Mouse (Mus musculus) liver, embryonic 16.5 days (tissue): ENCODE data around the gene Pi16. TPM values are rescaled to one million over a fixed set of nuclear protein-coding genes. Genes with fewer than 3 reads are reported as not detected.
A peak's percentile ranks its signal among the peaks of the same experiment; 100 is the strongest.

Experiments used
- ATAC-seq: fragments of 200-750 bp; cut with Nextera tagmentation; 2 replicates; pipeline ENCODE4 v1.8.0; 2017; ENCODE audit warnings: low read depth, mild to moderate bottlenecking, moderate number of reproducible peaks, moderate library complexity
- H3K27ac ChIP-seq: fragments of 300-500 bp; sonication (generic); 2 replicates; pipeline ENCODE4 v1.5.1; 2014; ENCODE audit warnings: mild to moderate bottlenecking, low read length
- H3K27me3 ChIP-seq: fragments of 300-500 bp; sonication (generic); 2 replicates; pipeline ENCODE4 v1.6.1; 2014; ENCODE audit warnings: low read depth, low read length, mixed read lengths; ENCODE audit not compliant: control insufficient read depth, insufficient read depth
- H3K36me3 ChIP-seq: fragments of 300-500 bp; sonication (generic); 2 replicates; pipeline ENCODE4 v1.6.1; 2014; ENCODE audit warnings: mild to moderate bottlenecking; ENCODE audit not compliant: control insufficient read depth, insufficient read depth
- H3K4me1 ChIP-seq: fragments of 300-500 bp; sonication (generic); 2 replicates; pipeline ENCODE4 v1.6.1; 2014; ENCODE audit warnings: low read depth, low read length, mixed read lengths; ENCODE audit not compliant: control insufficient read depth
- H3K4me2 ChIP-seq: fragments of 300-500 bp; sonication (generic); 2 replicates; pipeline ENCODE4 v1.6.1; 2014; ENCODE audit warnings: low read depth, low read length, mixed read lengths
- H3K4me3 ChIP-seq: fragments of 300-500 bp; sonication (generic); 2 replicates; pipeline ENCODE4 v1.5.1; 2014; ENCODE audit warnings: low read depth, mild to moderate bottlenecking, low read length
- H3K9ac ChIP-seq: fragments of 300-500 bp; sonication (generic); 2 replicates; pipeline ENCODE4 v1.6.1; 2014; ENCODE audit warnings: low read depth, low read length
- H3K9me3 ChIP-seq: fragments of 300-500 bp; sonication (generic); replicated peaks from 2 replicates; pipeline ENCODE4 v1.6.1; 2016; ENCODE audit warnings: low read length; ENCODE audit not compliant: control insufficient read depth
- WGBS: fragments of 180-500 bp; shearing (Covaris S2); extraction: QIAGEN DNeasy Blood & Tissue Kit; methylation state at CpG from one replicate; pipeline ENCODE4 v1.1.7; 2014; ENCODE audit not compliant: insufficient replicate concordance; 5-methylcytosine and 5-hydroxymethylcytosine counted together
- polyA plus RNA-seq: library from polyadenylated mRNA; unstranded; fragments of >200 nt; fragmentation: Nextera tagmentation; extraction: Ambion mirVana; gene quantifications from 2 replicates; pipeline ENCODE4 v1.2.1, GENCODE M21; 2015

Pi16 gene
- polyA plus RNA-seq, 1 experiment from 2014 or later: 2.6 TPM

- no peak overlapping the region for H3K4me3 ChIP-seq
- 85% methylated on average over 6 of the region's 6 CpGs for WGBS
- H3K9ac ChIP-seq: no peak overlapping the region
- H3K27me3 ChIP-seq: no peaks in the 10 kb centered on the region
- peaks cover 16% of the 10 kb centered on the region for H3K36me3 ChIP-seq
- peaks cover 8% of the 10 kb centered on the region for H3K4me1 ChIP-seq
- no peak overlapping the region for H3K27ac ChIP-seq
- H3K4me2 ChIP-seq: no peak overlapping the region
- H3K9me3 ChIP-seq: no peaks in the 10 kb centered on the region
- no peak for ATAC-seq
These were observed 16.1 kb upstream of the Pi16 start for GRCm38 (mm10) chr17:29301421-29301820.

- 65% methylated on average over 5 of the region's 5 CpGs for WGBS
- Histone ChIP-seq H3K4me3 (no peak overlapping the region), H3K36me3 (peaks cover 16% of the 10 kb centered on the region), H3K27me3 (no peaks in the 10 kb centered on the region), H3K27ac (no peak overlapping the region), H3K4me2 (no peak overlapping the region), H3K9me3 (no peaks in the 10 kb centered on the region), H3K4me1 (peaks cover 8% of the 10 kb centered on the region), H3K9ac (no peak overlapping the region)
- ATAC-seq: no peak
These were observed 15.3 kb upstream of the Pi16 start for GRCm38 (mm10) chr17:29302149-29302548.

- 41% methylated on average over 3 of the region's 3 CpGs for WGBS
- no peak for ATAC-seq
- H3K4me1 ChIP-seq: peaks cover 8% of the 10 kb centered on the region
These were observed 14.4 kb upstream of the Pi16 start for GRCm38 (mm10) chr17:29303087-29303486.

DNA sequence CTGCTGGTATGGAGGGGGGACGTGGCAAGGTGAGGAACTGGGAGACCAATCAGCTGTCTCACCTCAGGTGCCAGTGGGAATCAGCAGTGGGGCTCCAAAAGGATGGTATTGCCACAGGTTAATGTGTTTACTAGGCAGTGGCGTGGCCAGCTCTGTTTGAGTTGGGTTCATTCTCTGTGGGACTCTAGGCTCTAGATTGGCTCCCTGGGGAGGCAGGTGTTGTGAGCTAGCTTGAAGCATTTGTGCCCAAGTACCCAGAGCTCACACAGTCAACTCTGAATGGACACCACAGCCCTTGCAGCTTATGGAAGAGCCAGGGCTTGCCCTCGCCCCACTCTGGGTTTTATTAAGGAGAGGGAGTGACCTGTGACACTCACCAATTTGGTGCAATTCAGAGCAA, 13.6 kb upstream of the Pi16 start:
- Histone ChIP-seq H3K27ac (no peak overlapping the region), H3K9me3 (no peaks in the 10 kb centered on the region), H3K4me1 (peaks cover 8% of the 10 kb centered on the region), H3K9ac (no peak overlapping the region), H3K4me3 (no peak overlapping the region), H3K36me3 (peaks cover 13% of the 10 kb centered on the region), H3K4me2 (no peak overlapping the region), H3K27me3 (no peaks in the 10 kb centered on the region)
- 42% methylated on average over 3 of the region's 3 CpGs for WGBS
- no peak for ATAC-seq

More at GRCm38 (mm10) chr17:29303087-29303486, 14.4 kb upstream of the Pi16 start:
- Histone ChIP-seq H3K27ac (no peak overlapping the region), H3K4me3 (no peak overlapping the region), H3K4me2 (no peak overlapping the region), H3K9ac (no peak overlapping the region), H3K9me3 (no peaks in the 10 kb centered on the region), H3K36me3 (peaks cover 16% of the 10 kb centered on the region), H3K27me3 (no peaks in the 10 kb centered on the region)

GRCm38 (mm10) chr17:29304376-29305057, 13.0 kb upstream of the Pi16 start:
- WGBS: 19% methylated on average over 13 of the region's 13 CpGs
- Histone ChIP-seq H3K36me3 (peaks cover 11% of the 10 kb centered on the region), H3K27me3 (no peaks in the 10 kb centered on the region), H3K4me1 (peaks cover 8% of the 10 kb centered on the region), H3K9me3 (no peaks in the 10 kb centered on the region), H3K9ac (no peak overlapping the region), H3K4me2 (no peak overlapping the region), H3K27ac (no peak overlapping the region), H3K4me3 (no peak overlapping the region)
- ATAC-seq: no peak

DNA sequence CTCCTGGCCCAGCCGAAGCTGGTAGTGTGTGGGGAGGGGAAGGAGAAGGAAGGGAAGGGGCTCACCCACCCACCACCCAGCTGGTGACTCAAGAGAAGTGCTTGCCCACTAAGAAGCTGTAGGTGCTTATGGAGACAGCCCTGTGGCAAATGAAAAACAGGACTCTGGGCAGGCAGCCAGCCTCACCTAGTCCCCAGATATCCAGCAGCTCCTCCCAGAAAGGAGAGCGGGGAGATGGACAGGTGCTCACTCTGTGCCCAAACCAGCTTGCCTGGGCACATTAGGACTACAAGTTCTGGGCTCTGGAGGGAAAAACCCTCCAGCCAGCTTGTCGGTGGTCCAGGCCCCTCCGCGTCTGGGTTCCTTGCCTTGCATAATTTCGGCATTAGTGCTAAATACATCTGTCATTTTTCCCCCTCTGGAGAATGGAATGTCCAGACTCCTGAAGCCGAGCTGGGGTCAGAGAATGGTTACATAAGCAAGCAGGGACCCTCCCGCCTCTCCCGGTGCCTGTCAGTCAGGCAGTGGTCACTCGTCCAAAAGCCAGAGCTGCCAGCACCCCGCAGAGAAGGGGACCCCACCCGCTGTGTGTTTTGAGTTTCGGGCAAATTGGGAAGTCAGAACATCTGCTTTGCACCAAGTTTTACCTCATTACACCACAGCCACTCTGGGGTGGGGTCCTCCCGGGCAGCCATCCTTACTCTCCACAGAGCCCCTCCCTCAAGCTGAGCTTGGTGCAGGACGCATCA, 12.2 kb upstream of the Pi16 start:
- H3K9ac ChIP-seq: no peak overlapping the region
- H3K36me3 ChIP-seq: peaks cover 5% of the 10 kb centered on the region
- H3K9me3 ChIP-seq: no peaks in the 10 kb centered on the region
- no peak overlapping the region for H3K27ac ChIP-seq
- WGBS: 22% methylated on average over 15 of the region's 15 CpGs
- H3K4me1 ChIP-seq: peaks cover 8% of the 10 kb centered on the region
- ATAC-seq: no peak
- no peaks in the 10 kb centered on the region for H3K27me3 ChIP-seq
- H3K4me2 ChIP-seq: peak overlapping the region; percentile 29; the same call in 1 of the 2 replicates
- H3K4me3 ChIP-seq: no peak overlapping the region

DNA sequence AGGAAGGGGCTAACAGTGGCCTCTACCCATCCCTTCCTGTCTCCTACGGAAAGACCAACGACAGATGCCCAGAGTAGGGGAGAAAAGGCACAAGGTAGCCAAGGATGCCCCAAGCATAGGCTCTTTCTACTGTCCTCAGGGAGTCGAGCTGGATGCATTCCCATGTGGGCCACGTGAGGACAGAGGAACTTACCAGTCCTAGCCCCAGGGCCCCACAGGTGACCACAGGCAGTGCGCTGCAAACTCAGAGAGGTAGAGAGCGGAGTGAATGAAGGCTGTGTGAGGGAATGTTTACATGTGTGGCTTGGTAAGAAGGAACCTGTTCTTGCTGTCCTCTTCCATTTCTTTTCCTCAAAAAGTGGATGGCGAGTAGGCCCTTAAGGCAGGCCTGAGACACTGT, 11.6 kb upstream of the Pi16 start:
- Histone ChIP-seq H3K9ac (no peak overlapping the region), H3K36me3 (peaks cover under 1% of the 10 kb centered on the region), H3K9me3 (no peaks in the 10 kb centered on the region), H3K4me2 (peak overlapping the region; percentile 29; the same call in 1 of the 2 replicates), H3K4me1 (peaks cover 8% of the 10 kb centered on the region), H3K4me3 (no peak overlapping the region), H3K27ac (no peak overlapping the region), H3K27me3 (no peaks in the 10 kb centered on the region)
- 35% methylated on average over 7 of the region's 7 CpGs for WGBS
- no peak for ATAC-seq

DNA sequence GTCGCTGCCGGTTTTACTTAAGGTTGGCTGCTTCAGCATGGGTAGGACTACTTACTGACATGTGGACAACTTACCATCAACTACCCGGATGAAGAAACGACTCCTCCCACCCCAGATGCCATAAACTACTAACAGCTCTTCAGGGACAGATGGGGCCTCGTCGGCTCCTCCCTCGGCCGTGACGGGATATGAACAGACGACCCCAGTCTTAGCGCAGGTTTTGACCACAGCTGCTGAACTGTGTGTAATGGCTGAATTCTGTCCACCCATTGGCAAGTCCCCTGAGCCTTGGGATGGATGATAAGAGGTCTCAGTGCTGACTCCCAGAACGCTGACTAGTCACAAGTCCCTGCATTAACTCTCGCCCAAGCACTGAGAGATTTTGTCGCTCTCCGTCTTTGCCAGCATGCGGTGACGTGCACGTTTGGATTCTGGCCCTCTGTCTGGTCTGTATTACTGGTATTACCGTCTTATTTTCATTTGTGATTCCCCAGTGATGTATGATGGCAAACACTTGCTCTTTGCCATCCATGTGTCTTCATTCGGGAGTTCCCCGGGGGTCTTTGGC, 7.3 kb upstream of the Pi16 start:
- Histone ChIP-seq H3K4me1 (peaks cover 2% of the 10 kb centered on the region), H3K9ac (no peak overlapping the region), H3K27me3 (no peaks in the 10 kb centered on the region), H3K9me3 (no peaks in the 10 kb centered on the region), H3K27ac (no peak overlapping the region), H3K4me3 (no peak overlapping the region), H3K4me2 (no peak overlapping the region), H3K36me3 (no peaks in the 10 kb centered on the region)
- WGBS: 71% methylated on average over 21 of the region's 21 CpGs
- no peak for ATAC-seq

- Histone ChIP-seq H3K9me3 (no peaks in the 10 kb centered on the region), H3K36me3 (no peaks in the 10 kb centered on the region), H3K4me2 (no peak overlapping the region), H3K27ac (no peak overlapping the region), H3K4me1 (no peaks in the 10 kb centered on the region), H3K9ac (no peak overlapping the region), H3K4me3 (no peak overlapping the region), H3K27me3 (no peaks in the 10 kb centered on the region)
- 76% methylated on average over 8 of the region's 8 CpGs for WGBS
- no peak for ATAC-seq
These were observed 5.9 kb upstream of the Pi16 start for GRCm38 (mm10) chr17:29311602-29312001.
